23 mouse cellular contexts compared by ENCODE assay signal in genomic region chr10:75767756-75768155, GRCm38 (mm10). TPM values are rescaled to one million over a fixed set of nuclear protein-coding genes. Genes with fewer than 3 reads are reported as not detected.
DNase-seq lines count a peak whose midpoint lies in the region; ATAC-seq and TF ChIP-seq lines count a peak whose summit lies in the region.
"Not testable (repeated sequence)": the region's sequence is repeated elsewhere in the genome, so short reads cannot be mapped to it uniquely, and the experiment has no call there.
"Had no signal": no experiment of that assay in that cellular context is flagged by ENCODE, and none has a peak within 500 bp of the region (broad histone marks: within the 10 kb centered on the region; RNA-seq: fewer than 3 reads in every experiment).

No protein-coding gene starts in this region.

- H3K36me3 ChIP-seq in CH12.LX (replicated peaks in 1 of 2; ENCODE audit: control insufficient read depth in 1 of 2, insufficient read depth in 1 of 2, low read length in 1 of 2) (peaks cover 7 to 23% of the 10 kb centered on the region in 2 experiments), MEL (ENCODE audit: control insufficient read depth in 1 of 2, insufficient read depth in 2 of 2, low read length in 2 of 2) (peaks cover 0 to 14% of the 10 kb centered on the region in 2 experiments; a peak in 2 of 4 replicates)
- not testable (repeated sequence) for H3K36me3 ChIP-seq in lung, postnatal 0 days (ENCODE audit: insufficient read depth, low read length); midbrain, embryonic 11.5 days (ENCODE audit: control insufficient read depth, insufficient read depth, low read length)

- ATAC-seq in lung, postnatal 0 days; midbrain, embryonic 11.5 days (ENCODE audit: low FRiP score): not testable (repeated sequence)

- not testable (repeated sequence) for H3K4me3 ChIP-seq in CH12.LX (replicated peaks in 1 of 3; ENCODE audit: low read depth in 2 of 3, low read length in 2 of 3, poor library complexity in 1 of 3); lung, postnatal 0 days (ENCODE audit: low read depth, low read length); midbrain, embryonic 11.5 days (ENCODE audit: low read depth, low read length)
- peak overlapping the region; percentile 34 to 67; a peak in 3 of 4 replicates for H3K4me3 ChIP-seq in MEL (ENCODE audit: control insufficient read depth in 1 of 2, insufficient read depth in 1 of 2, low read depth in 2 of 2, low read length in 2 of 2)

- not testable (repeated sequence) for H3K9ac ChIP-seq in CH12.LX (ENCODE audit: insufficient read depth, low read depth); MEL (ENCODE audit: control insufficient read depth, low read depth, low read length, poor library complexity, severe bottlenecking); lung, postnatal 0 days (replicated peaks; ENCODE audit: low read depth); midbrain, embryonic 11.5 days (ENCODE audit: low read length)

- H3K79me2 ChIP-seq in CH12.LX (replicated peaks; ENCODE audit: control insufficient read depth, extremely low read depth, insufficient read depth, poor library complexity, severe bottlenecking) (peaks cover 14% of the 10 kb centered on the region), MEL (ENCODE audit: control insufficient read depth, insufficient read depth, low read length, poor library complexity) (peaks cover 10% of the 10 kb centered on the region)

- TF ChIP-seq CTCF in CH12.LX (conservative IDR thresholded peaks at IDR 0.05 in 1 of 2, IDR thresholded peaks at IDR 0.05 in 1 of 2; ENCODE audit: low read depth in 2 of 2, low read length in 2 of 2); MEL (IDR thresholded peaks at IDR 0.05 in 2 of 3, conservative IDR thresholded peaks at IDR 0.05 in 1 of 3; ENCODE audit: control insufficient read depth in 1 of 3, insufficient read depth in 1 of 3, low read depth in 2 of 3, low read length in 3 of 3, poor library complexity in 1 of 3, severe bottlenecking in 1 of 3); lung, postnatal 0 days (IDR thresholded peaks at IDR 0.05): not testable (repeated sequence)

- dilution Hi-C loops in CH12.LX (cut with MboI; ENCODE audit: extremely low pct_ligation_motif_present, extremely low pct_unique_long_range_greater_than_20kb, low sequenced_read_pairs), result not testable (repeated sequence)

- not testable (repeated sequence) for H3K9me3 ChIP-seq in CH12.LX (replicated peaks; ENCODE audit: low read length); MEL (replicated peaks; ENCODE audit: insufficient read depth, low read length); lung, postnatal 0 days (ENCODE audit: low read length); midbrain, embryonic 11.5 days (ENCODE audit: control insufficient read depth, low read length)

- DNase-seq in 3T3-L1 (ENCODE audit: low read depth, low spot score) (peak; percentile 20), MEL (ENCODE audit: low read depth, low spot score) (peak; percentile 48), R1 (ENCODE audit: low read depth, low spot score) (peak; percentile 51)
- not testable (repeated sequence) for DNase-seq in CH12.LX (ENCODE audit: extremely low read depth)
- DNase-seq in induced T-regulatory cell, adult 2 months (ENCODE audit: low read depth), result peak; percentile 44
- peak; percentile 20 for DNase-seq in lung, postnatal 0 days (ENCODE audit: low spot score)
- DNase-seq in midbrain, embryonic 11.5 days (ENCODE audit: low spot score, missing footprints), result peak; percentile 31

- TF ChIP-seq EP300 in CH12.LX (IDR thresholded peaks at IDR 0.05; ENCODE audit: low read length); MEL (IDR thresholded peaks at IDR 0.05; ENCODE audit: low read depth in 1 of 2, low read length in 2 of 2); lung, postnatal 0 days (IDR thresholded peaks at IDR 0.05): not testable (repeated sequence)

- not testable (repeated sequence) for TF ChIP-seq RAD21 in CH12.LX (IDR thresholded peaks at IDR 0.05; ENCODE audit: low read depth, low read length); MEL (IDR thresholded peaks at IDR 0.05; ENCODE audit: low read depth, low read length)

- not testable (repeated sequence) for TF ChIP-seq POLR2A in CH12.LX (IDR thresholded peaks at IDR 0.05; ENCODE audit: low read depth, low read length); MEL (IDR thresholded peaks at IDR 0.05; ENCODE audit: control insufficient read depth in 1 of 2, insufficient read depth in 1 of 2, low read depth in 1 of 2, low read length in 2 of 2, poor library complexity in 1 of 2)

- not testable (repeated sequence) for H3K4me2 ChIP-seq in CH12.LX (ENCODE audit: insufficient read depth, low read depth, poor library complexity, severe bottlenecking); lung, postnatal 0 days (replicated peaks; ENCODE audit: low read depth, low read length); midbrain, embryonic 11.5 days

- peaks cover 7 to 41% of the 10 kb centered on the region in 2 experiments for H3K4me1 ChIP-seq in CH12.LX (ENCODE audit: control insufficient read depth in 1 of 2, insufficient read depth in 2 of 2)
- peaks cover 8 to 27% of the 10 kb centered on the region in 2 experiments; a peak in 3 of 4 replicates for H3K4me1 ChIP-seq in MEL (ENCODE audit: control insufficient read depth in 1 of 2, insufficient read depth in 2 of 2, low read length in 2 of 2)
- not testable (repeated sequence) for H3K4me1 ChIP-seq in lung, postnatal 0 days (ENCODE audit: insufficient read depth, low read depth, low read length)
- peaks cover 14% of the 10 kb centered on the region for H3K4me1 ChIP-seq in midbrain, embryonic 11.5 days (ENCODE audit: control insufficient read depth, insufficient read depth, low read length)

- in situ Hi-C loops in CH12.LX (cut with MboI; ENCODE audit: low pct_ligation_motif_present, low pct_unique_long_range_greater_than_20kb, low sequenced_read_pairs), result not testable (repeated sequence)

- not testable (repeated sequence) for H3K27me3 ChIP-seq in CH12.LX (replicated peaks); MEL (ENCODE audit: control insufficient read depth in 1 of 2, insufficient read depth in 2 of 2, low read length in 2 of 2); lung, postnatal 0 days (replicated peaks; ENCODE audit: insufficient read depth, low read length); midbrain, embryonic 11.5 days (ENCODE audit: control insufficient read depth, insufficient read depth, low read length)

- H3K27ac ChIP-seq in CH12.LX (ENCODE audit: insufficient read depth, low read depth); MEL (ENCODE audit: control insufficient read depth, low read depth, low read length); lung, postnatal 0 days (ENCODE audit: low read length); midbrain, embryonic 11.5 days (ENCODE audit: low read depth, low read length): not testable (repeated sequence)

- WGBS in lung, postnatal 0 days, result 15% methylated on average over 5 of the region's 5 CpGs
- WGBS in midbrain, embryonic 11.5 days, result 39% methylated on average over 5 of the region's 5 CpGs

RNA-seq across cellular contexts. Expression of gene Cabin1, which starts 3.6 kb away (rescaled TPM):
- total RNA-seq in CH12.LX (2012; rRNA removed) (29.0 and 35.8 TPM in 2 replicates), CH12.LX (2014; rRNA removed) (11.8 and 12.0 TPM in 2 replicates), MEL (2012; rRNA removed) (27.2 and 28.2 TPM in 2 replicates)
- polyA plus RNA-seq in CH12.LX (2012; ENCODE audit: insufficient read length, low read depth) (38.9 and 46.0 TPM in 2 replicates), MEL (2012; ENCODE audit: insufficient read depth in 1 of 2, insufficient read length in 2 of 2, low read depth in 1 of 2, low replicate concordance in 2 of 2, missing spikeins in 1 of 2) (100 to 1,000 TPM in 1 of 2 experiments, 10 to 100 TPM in 1; 54.9 to 115 TPM)
- 33.1 and 34.5 TPM in 2 replicates for polyA plus RNA-seq in lung, postnatal 0 days (2015; fragmentation: Nextera tagmentation; extraction: Ambion mirVana)
- 28.7 and 31.6 TPM in 2 replicates for polyA plus RNA-seq in midbrain, embryonic 11.5 days (2014; fragmentation: Nextera tagmentation; extraction: Ambion mirVana)

RNA-seq across cellular contexts. Expression of gene Ddt, which starts 5.5 kb away (rescaled TPM):
- total RNA-seq in CH12.LX (2012; rRNA removed) (229 and 390 TPM in 2 replicates), CH12.LX (2014; rRNA removed) (766 and 869 TPM in 2 replicates), MEL (2012; rRNA removed) (45.1 and 48.8 TPM in 2 replicates)
- polyA plus RNA-seq in CH12.LX (2012; ENCODE audit: insufficient read length, low read depth) (599 and 608 TPM in 2 replicates), MEL (2012; ENCODE audit: insufficient read depth in 1 of 2, insufficient read length in 2 of 2, low read depth in 1 of 2, low replicate concordance in 2 of 2, missing spikeins in 1 of 2) (10 to 100 TPM in 1 of 2 experiments, not detected in 1; 63.4 TPM)
- 70.6 and 81.5 TPM in 2 replicates for polyA plus RNA-seq in lung, postnatal 0 days (2015; fragmentation: Nextera tagmentation; extraction: Ambion mirVana)
- polyA plus RNA-seq in midbrain, embryonic 11.5 days (2014; fragmentation: Nextera tagmentation; extraction: Ambion mirVana), result 89.8 and 94.7 TPM in 2 replicates

RNA-seq across cellular contexts. Expression of gene Gm20441, which starts 13.0 kb away (rescaled TPM):
- total RNA-seq in CH12.LX (2012; rRNA removed), result 0.42 and 0.68 TPM in 2 replicates
- total RNA-seq in CH12.LX (2014; rRNA removed), result 0.55 TPM in 1 of 2 replicates, not detected in the other
- polyA plus RNA-seq in CH12.LX (2012; ENCODE audit: insufficient read length, low read depth), result not detected in 2 replicates
- not detected in 2 replicates for total RNA-seq in MEL (2012; rRNA removed)
- polyA plus RNA-seq in MEL (2012; ENCODE audit: insufficient read depth in 1 of 2, insufficient read length in 2 of 2, low read depth in 1 of 2, low replicate concordance in 2 of 2, missing spikeins in 1 of 2), result not detected
- polyA plus RNA-seq in lung, postnatal 0 days (2015; fragmentation: Nextera tagmentation; extraction: Ambion mirVana), result not detected in 2 replicates
- polyA plus RNA-seq in midbrain, embryonic 11.5 days (2014; fragmentation: Nextera tagmentation; extraction: Ambion mirVana), result not detected in 2 replicates
- total RNA-seq: adrenal gland, adult 18-20 months; adrenal gland, adult 8-10 months; adrenal gland, postnatal 14 days; forebrain, postnatal 0 days; G1E had no signal
- polyA plus RNA-seq: activated CD4-positive, CD25-positive, alpha-beta regulatory T cell, adult 4 months; CD4-positive, CD25-positive, alpha-beta regulatory T cell, adult 4 months; cerebellum, adult 2 months; cortical plate, adult 2 months; embryonic facial prominence, embryonic 10.5 days; embryonic facial prominence, embryonic 12.5 days; embryonic facial prominence, embryonic 14.5 days; forebrain, embryonic 11.5 days; forebrain, embryonic 13.5 days; forebrain, embryonic 15.5 days; forebrain, postnatal 0 days; G1E; Patski had no signal

RNA-seq across cellular contexts. Expression of gene Gstt3, which starts 13.5 kb away (rescaled TPM):
- total RNA-seq in CH12.LX (2012; rRNA removed) (72.3 and 117 TPM in 2 replicates), CH12.LX (2014; rRNA removed) (109 and 110 TPM in 2 replicates), MEL (2012; rRNA removed) (4.0 TPM in 2 replicates)
- polyA plus RNA-seq in CH12.LX (2012; ENCODE audit: insufficient read length, low read depth) (144 and 163 TPM in 2 replicates), MEL (2012; ENCODE audit: insufficient read depth in 1 of 2, insufficient read length in 2 of 2, low read depth in 1 of 2, low replicate concordance in 2 of 2, missing spikeins in 1 of 2) (10 to 100 TPM in 1 of 2 experiments, not detected in 1; 10.2 TPM)
- polyA plus RNA-seq in lung, postnatal 0 days (2015; fragmentation: Nextera tagmentation; extraction: Ambion mirVana), result 56.6 and 58.9 TPM in 2 replicates
- polyA plus RNA-seq in midbrain, embryonic 11.5 days (2014; fragmentation: Nextera tagmentation; extraction: Ambion mirVana), result 1.0 and 1.2 TPM in 2 replicates

RNA-seq across cellular contexts. Expression of gene Gstt1, which starts 30.6 kb away (rescaled TPM):
- 50.9 and 58.1 TPM in 2 replicates for total RNA-seq in CH12.LX (2012; rRNA removed)
- 2.4 and 2.9 TPM in 2 replicates for total RNA-seq in CH12.LX (2014; rRNA removed)
- polyA plus RNA-seq in CH12.LX (2012; ENCODE audit: insufficient read length, low read depth), result 4.5 and 6.2 TPM in 2 replicates
- 1.3 and 2.0 TPM in 2 replicates for total RNA-seq in MEL (2012; rRNA removed)
- polyA plus RNA-seq in MEL (2012; ENCODE audit: insufficient read depth in 1 of 2, insufficient read length in 2 of 2, low read depth in 1 of 2, low replicate concordance in 2 of 2, missing spikeins in 1 of 2), result 1 to 10 TPM in 1 of 2 experiments, not detected in 1; 3.8 TPM
- polyA plus RNA-seq in lung, postnatal 0 days (2015; fragmentation: Nextera tagmentation; extraction: Ambion mirVana), result 36.4 and 38.3 TPM in 2 replicates
- 4.9 and 6.1 TPM in 2 replicates for polyA plus RNA-seq in midbrain, embryonic 11.5 days (2014; fragmentation: Nextera tagmentation; extraction: Ambion mirVana)
